Mouse (Mus musculus): Measurements from ENCODE around the gene Cacnb4.

The Cacnb4 gene

DNA sequence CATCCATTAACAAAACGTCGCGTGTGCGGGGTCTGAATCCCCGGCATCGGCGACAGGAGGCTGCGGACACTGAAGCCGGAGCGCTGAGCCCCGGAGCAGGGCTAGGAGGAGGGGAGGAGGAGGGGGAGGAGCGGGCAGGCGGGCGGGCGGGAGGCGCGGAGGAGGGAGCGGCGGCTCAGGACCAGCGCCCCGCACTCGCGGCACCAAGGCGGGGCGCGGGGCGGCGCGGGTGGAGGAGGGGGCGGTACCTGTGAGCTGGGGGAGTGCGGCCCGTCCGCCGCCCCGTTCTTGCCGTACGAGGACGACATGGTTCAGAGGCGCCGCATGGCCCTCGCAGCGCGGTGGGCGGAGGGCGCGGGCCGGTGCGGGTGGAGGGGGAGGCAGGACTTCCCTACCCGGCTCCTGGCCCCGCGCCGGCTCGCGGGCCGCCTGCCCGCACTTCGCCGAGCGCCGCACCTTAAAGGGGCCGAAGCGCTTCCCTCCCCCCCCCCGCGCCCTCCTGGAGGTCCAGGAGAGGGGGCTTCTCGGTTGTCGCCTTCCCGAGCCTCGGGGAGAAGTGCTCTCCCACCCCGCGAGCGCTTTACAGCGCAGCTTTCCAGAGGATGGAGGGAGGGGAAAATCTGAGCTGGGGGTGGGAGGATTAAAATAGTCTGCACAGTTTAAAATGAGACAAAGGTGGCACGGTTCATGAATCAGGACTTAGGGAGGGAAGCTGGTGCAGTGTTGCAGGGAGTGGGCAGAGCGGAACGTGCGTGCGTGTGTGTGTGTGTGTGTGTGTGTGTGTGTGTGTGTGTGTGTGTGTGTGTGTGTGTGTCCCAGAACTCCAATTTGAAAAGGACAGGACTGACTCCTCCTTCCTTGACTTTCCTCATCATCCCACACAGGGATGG, at the start of gene Cacnb4:
Cacnb4 (minus strand) TSS at position 809 of the 890 bp plus-strand sequence.
- in situ Hi-C loops (cut with MboI; ENCODE audit: unreplicated experiment in 2 of 2) = no loop called here

- in situ Hi-C loops (cut with MboI; ENCODE audit: unreplicated experiment in 2 of 2) = no loop called here
Observed at GRCm38 (mm10) chr2:52720231-52721025, 43.8 kb upstream of the Cacnb4 start.

- in situ Hi-C loops (cut with MboI; ENCODE audit: unreplicated experiment in 2 of 2) = no loop called here
Observed at GRCm38 (mm10) chr2:52717076-52717475, 40.4 kb upstream of the Cacnb4 start.

DNA sequence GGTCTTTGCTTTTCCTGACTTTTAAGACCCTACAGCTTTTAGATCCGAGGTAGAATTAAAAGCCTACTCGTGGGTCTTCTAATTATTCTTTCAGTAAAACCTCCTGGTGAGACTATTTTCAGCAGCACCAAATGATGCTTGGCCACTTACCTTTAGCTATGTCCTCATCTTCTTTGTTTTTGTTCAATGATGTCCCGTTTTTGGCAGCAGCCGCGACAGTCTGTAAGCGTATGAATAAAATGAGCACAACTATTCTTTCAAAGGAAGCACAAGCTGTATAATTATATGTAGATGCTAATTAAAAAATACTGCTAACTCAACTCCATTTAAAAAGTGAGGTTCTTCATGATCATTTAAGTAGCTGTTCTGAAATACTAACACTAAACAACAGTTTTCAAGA, 38.9 kb upstream of the Cacnb4 start:
- in situ Hi-C loops (cut with MboI; ENCODE audit: unreplicated experiment in 2 of 2) = no loop called here

DNA sequence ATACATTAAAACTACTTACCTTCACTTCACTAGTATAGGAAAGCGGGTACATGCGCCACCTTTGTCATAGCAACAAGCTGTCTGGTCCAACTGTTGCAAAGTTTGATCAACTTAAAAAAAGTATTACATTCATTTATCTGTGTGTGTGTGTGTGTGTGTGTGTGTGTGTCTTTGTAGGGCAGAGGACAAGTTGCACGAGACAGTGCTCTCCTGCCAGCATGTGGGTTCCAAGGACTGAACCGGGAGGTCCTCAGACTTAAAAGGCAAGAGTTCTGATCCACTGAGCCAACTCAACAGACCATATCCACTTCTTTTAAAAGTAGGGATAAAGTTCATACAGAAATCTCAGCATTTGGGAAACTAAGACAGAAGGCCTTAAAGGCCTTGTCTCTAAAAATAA, 37.5 kb upstream of the Cacnb4 start:
- in situ Hi-C loops (cut with MboI; ENCODE audit: unreplicated experiment in 2 of 2) = no loop called here

- in situ Hi-C loops (cut with MboI; ENCODE audit: unreplicated experiment in 2 of 2) = no loop called here
Observed at GRCm38 (mm10) chr2:52710804-52711203, 34.2 kb upstream of the Cacnb4 start.

GRCm38 (mm10) chr2:52709417-52709816, 32.8 kb upstream of the Cacnb4 start:
- in situ Hi-C loops (cut with MboI; ENCODE audit: unreplicated experiment in 2 of 2) = no loop called here

DNA sequence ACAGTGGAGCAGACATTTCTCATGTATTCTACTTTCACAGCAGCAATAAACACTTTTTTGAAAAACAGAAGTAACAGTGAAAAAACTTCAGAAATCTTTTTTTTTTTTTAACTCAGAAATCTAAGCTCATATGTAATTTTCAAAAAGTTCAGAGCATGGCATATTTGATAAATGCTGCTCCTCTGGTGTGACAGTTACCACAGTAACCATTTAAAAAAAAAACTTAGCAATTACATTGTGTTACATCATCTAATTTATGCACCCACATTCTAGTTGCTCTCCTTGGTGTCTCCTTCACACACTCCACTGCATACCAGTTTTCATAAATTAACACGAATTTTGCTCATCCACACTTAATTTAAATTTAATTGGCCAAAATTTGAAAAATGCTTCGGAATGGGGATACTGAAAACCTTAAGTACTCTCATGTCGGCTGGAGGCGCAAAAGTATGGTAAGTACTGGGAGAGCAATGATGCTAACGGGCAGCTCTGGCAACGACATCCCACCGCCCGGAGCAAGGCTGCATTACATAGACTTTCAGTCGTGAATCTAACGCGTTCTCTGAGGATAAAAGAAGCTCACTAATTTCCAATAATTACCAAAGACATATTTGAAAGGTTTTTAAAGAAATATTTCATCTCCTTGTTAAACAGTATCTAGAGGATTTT, 24.9 kb upstream of the Cacnb4 start:
- in situ Hi-C loops (cut with MboI; ENCODE audit: unreplicated experiment in 2 of 2) = no loop called here

DNA sequence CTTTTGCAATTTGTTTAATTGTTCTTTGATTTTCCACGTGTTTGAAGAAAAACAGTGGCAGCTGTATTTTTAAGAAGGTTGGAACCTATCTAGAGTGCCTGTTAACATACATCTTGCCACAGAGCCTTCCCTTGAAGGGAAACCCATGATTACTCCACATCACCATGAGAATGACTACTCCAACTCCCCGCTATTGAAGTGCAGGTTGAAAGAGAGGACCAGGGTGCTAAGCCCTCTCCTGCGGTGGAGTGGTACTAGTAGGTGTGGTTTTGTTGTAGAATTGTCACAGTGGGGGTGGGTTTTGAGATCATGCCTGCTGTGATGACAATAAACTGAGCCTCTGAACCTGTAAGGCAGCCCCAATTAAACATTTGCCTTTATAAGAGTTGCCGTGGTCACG, 23.7 kb upstream of the Cacnb4 start:
- in situ Hi-C loops (cut with MboI; ENCODE audit: unreplicated experiment in 2 of 2) = no loop called here

DNA sequence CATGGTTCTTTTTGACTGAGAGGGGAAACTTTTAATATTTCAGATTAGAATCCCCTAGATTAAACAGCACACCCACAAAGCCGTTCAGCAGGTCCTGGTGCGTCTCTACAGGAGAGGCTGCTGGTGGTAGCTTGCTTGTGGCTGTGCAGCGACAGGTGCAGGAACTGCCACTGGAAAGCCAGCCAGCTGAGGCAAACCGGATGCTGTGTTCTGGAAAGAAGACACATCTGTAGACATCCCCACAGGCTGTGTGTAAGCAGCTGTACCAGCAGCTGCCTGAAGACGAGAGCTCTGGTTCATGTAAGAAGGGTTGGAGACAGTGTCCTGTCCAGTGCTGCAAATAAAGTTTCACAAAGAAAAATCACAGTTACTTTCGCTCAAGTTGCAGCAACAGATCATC, 18.0 kb upstream of the Cacnb4 start:
- in situ Hi-C loops (cut with MboI; ENCODE audit: unreplicated experiment in 2 of 2) = no loop called here

- in situ Hi-C loops (cut with MboI; ENCODE audit: unreplicated experiment in 2 of 2) = no loop called here
Observed at GRCm38 (mm10) chr2:52691745-52692144, 15.1 kb upstream of the Cacnb4 start.

DNA sequence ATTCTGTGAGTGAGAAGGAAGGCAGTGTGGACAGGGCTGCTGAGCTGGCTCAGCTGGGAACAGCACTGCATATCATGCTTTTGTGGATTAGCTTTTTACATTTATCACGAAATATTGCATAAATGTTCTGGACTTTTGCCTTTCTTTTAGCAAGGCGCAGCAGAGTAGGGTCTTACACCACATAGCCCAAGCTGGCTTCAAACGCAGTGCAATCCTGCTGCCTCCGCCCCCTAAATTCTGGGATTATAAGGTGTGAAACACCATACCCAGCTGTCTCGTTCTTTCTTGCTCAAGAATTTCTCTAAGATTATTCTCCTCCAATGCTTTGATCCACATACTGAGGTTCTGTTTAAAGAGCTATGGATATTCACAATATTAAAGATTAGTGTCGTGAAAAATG, 10.0 kb upstream of the Cacnb4 start:
- in situ Hi-C loops (cut with MboI; ENCODE audit: unreplicated experiment in 2 of 2) = no loop called here

DNA sequence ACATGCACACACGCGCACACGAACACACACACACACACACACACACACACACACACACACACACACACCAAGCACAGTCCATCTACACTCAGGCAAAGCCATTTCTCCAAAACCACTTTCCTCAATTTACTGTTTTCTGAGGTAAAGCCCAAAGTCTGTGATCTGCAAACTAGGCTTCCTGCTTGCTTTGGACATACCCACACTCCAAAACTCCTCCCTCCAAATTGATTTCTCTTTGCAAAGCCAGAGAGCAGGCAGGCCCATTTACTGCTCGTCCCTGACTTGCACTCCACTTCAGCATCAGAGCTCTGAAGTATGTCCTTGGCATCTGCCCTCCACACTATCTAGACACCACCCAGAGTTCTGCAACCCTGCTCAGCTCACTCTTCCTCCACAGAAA, 958 bp upstream of the Cacnb4 start:
- in situ Hi-C loops (cut with MboI; ENCODE audit: unreplicated experiment in 2 of 2) = no loop called here

DNA sequence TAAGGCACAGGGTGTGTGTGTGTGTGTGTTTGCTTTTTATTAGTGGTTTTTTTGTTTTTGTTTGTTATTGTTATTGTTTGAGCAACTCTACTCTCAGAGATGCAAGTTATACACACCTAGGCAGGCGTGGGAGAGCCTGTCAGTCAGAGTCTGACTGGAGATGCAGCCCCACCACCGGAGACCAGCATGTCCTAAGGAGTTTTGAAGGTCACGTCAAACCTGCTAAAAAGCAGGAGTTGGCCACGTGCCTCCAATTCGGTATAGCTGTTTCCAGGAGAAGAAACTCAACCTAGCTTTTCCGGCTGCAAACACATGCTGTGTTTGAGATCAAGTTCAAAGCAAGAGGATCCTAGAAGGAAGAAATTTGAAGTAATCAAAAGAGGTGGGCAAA, 277 bp upstream of the Cacnb4 start:
- in situ Hi-C loops (cut with MboI; ENCODE audit: unreplicated experiment in 2 of 2) = no loop called here

- in situ Hi-C loops (cut with MboI; ENCODE audit: unreplicated experiment in 2 of 2) = no loop called here
Observed at GRCm38 (mm10) chr2:52675278-52675987, 1.2 kb downstream of the Cacnb4 start.

GRCm38 (mm10) chr2:52674886-52675277, 1.7 kb downstream of the Cacnb4 start:
- in situ Hi-C loops (cut with MboI; ENCODE audit: unreplicated experiment in 2 of 2) = no loop called here

DNA sequence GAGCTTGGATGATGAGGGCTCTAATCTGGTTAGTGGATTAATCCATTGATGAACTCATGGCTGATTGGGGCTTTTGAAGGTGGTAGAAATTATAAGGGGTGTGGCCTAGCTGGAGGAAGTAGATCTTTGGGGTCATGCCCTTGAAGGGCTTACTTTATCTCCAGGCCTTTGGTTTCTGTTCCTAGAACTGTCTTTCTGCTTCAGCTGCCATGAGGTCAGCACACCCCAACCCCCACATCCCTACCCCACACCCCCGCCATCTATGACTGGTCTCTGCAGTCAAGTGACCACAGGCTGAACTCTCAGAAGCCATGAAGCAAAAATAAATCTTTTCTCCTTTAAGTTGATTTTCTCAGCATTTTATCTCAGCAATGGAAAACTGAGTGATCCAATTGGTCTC, 3.5 kb downstream of the Cacnb4 start:
- in situ Hi-C loops (cut with MboI; ENCODE audit: unreplicated experiment in 2 of 2) = no loop called here

GRCm38 (mm10) chr2:52670733-52671132, 5.9 kb downstream of the Cacnb4 start:
- in situ Hi-C loops (cut with MboI; ENCODE audit: unreplicated experiment in 2 of 2) = no loop called here

- in situ Hi-C loops (cut with MboI; ENCODE audit: unreplicated experiment in 2 of 2) = no loop called here
Observed at GRCm38 (mm10) chr2:52668480-52668879, 8.2 kb downstream of the Cacnb4 start.

DNA sequence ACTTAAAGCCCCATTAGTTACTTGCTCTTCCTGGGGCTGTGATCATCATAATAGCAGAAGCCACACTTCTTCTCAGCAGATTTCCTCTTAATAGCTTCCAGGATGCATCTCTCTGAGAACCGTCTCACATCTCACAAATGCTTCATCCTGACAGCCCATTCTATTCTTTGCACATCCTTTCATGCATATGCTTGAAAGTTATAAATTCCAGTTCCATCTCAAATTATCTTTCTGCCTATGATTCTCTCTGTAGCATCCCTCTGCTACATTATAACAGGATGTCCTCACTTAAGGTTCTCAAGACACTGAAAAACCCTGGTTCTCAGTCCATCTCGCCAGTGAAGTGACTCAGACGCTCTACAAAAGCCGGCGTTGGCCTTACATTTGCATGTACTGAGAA, 19.9 kb downstream of the Cacnb4 start:
- in situ Hi-C loops (cut with MboI; ENCODE audit: unreplicated experiment in 2 of 2) = no loop called here

GRCm38 (mm10) chr2:52654541-52654940, 22.1 kb downstream of the Cacnb4 start:
- in situ Hi-C loops (cut with MboI; ENCODE audit: unreplicated experiment in 2 of 2) = no loop called here

Measured in v-Abl transformed pro-B cells (cell line).